Mouse (Mus musculus): ENCODE data around the gene Atl1.

GRCm38 (mm10) chr12:69977376-69977998 lies 85.1 kb downstream of the Atl1 start:
- TF ChIP-seq POLR2A (IDR thresholded peaks at IDR 0.05; ENCODE audit: extremely low read depth, insufficient read depth, low read length) (no peak), CTCF (IDR thresholded peaks at IDR 0.05; ENCODE audit: low read depth, low read length) (no peak)

Measured in liver, adult 2 months (tissue).